Mouse (Mus musculus) embryonic facial prominence, embryonic 11.5 days (tissue): ENCODE measurements around the gene Car15. TPM values are rescaled to one million over a fixed set of nuclear protein-coding genes. Genes with fewer than 3 reads are reported as not detected.

Experiments used
- ATAC-seq: fragments of 200-750 bp; cut with Nextera tagmentation; replicated peaks from 2 replicates; pipeline ENCODE4 v1.8.0; 2017; ENCODE audit warnings: low read depth; ENCODE audit not compliant: insufficient number of reproducible peaks, low FRiP score, low TSS enrichment
- DNase-seq: peaks from one replicate; pipeline ENCODE4 v3.0.0-alpha.2; 2015; ENCODE audit warnings: low spot score
- H3K27ac ChIP-seq: fragments of 300-500 bp; sonication (generic); replicated peaks from 2 replicates; pipeline ENCODE4 v1.5.1; 2014; ENCODE audit warnings: mild to moderate bottlenecking, low read depth, low read length, control low read depth
- H3K27me3 ChIP-seq: fragments of 300-500 bp; sonication (generic); 2 replicates; pipeline ENCODE4 v1.6.1; 2014; ENCODE audit warnings: mild to moderate bottlenecking, low read length, moderate library complexity, mixed read lengths; ENCODE audit not compliant: control insufficient read depth, insufficient read depth
- H3K36me3 ChIP-seq: fragments of 300-500 bp; sonication (generic); replicated peaks from 2 replicates; pipeline ENCODE4 v1.6.1; 2014; ENCODE audit warnings: low read depth, mild to moderate bottlenecking, low read length, moderate library complexity, mixed read lengths; ENCODE audit not compliant: control insufficient read depth, insufficient read depth
- H3K4me1 ChIP-seq: fragments of 300-500 bp; sonication (generic); 2 replicates; pipeline ENCODE4 v1.6.1; 2014; ENCODE audit warnings: low read length, mixed read lengths; ENCODE audit not compliant: control insufficient read depth, insufficient read depth
- H3K4me2 ChIP-seq: fragments of 300-500 bp; sonication (generic); 2 replicates; pipeline ENCODE4 v1.6.1; 2014; ENCODE audit warnings: low read depth, mild to moderate bottlenecking, control low read depth, low read length, moderate library complexity
- H3K4me3 ChIP-seq: fragments of 300-500 bp; sonication (generic); 2 replicates; pipeline ENCODE4 v1.5.1; 2014; ENCODE audit warnings: low read depth, low read length, control low read depth
- H3K9ac ChIP-seq: fragments of 300-500 bp; sonication (generic); replicated peaks from 2 replicates; pipeline ENCODE4 v1.6.1; 2014; ENCODE audit warnings: mild to moderate bottlenecking, control low read depth, low read length
- H3K9me3 ChIP-seq: fragments of 300-500 bp; sonication (generic); replicated peaks from 2 replicates; pipeline ENCODE4 v1.6.1; 2016; ENCODE audit warnings: mild to moderate bottlenecking, low read length, inconsistent platforms, mixed read lengths; ENCODE audit not compliant: control insufficient read depth
- WGBS: fragments of 180-500 bp; shearing (Covaris S2); extraction: QIAGEN DNeasy Blood & Tissue Kit; methylation state at CpG from one replicate; pipeline ENCODE4 v1.1.7; 2014; 5-methylcytosine and 5-hydroxymethylcytosine counted together
- polyA plus RNA-seq: library from polyadenylated mRNA; unstranded; fragments of >200 nt; fragmentation: Nextera tagmentation; extraction: Ambion mirVana; gene quantifications from 2 replicates; pipeline ENCODE4 v1.2.1, GENCODE M21; 2014

Car15 gene
- polyA plus RNA-seq, 1 experiment from 2014 or later: 2.0 TPM

DNA sequence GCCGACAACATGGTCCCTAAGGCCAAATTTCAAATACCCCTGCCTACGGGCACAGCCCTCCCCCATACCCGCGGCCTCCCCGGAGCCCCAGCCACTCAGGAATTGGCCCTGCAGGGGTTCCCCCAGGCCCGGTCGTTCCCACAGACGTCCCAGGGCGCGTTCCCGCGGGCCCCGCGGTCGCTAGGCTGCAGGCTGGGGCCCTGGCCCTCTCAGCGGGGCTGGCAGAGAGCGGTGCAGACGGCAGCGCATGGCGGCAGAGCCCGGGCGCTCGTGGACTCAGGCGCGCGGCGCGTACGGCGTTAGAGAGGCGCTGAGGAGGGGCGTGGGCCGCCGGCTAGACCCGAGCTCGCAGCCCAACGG is 4.9 kb downstream of the Car15 start:
- no peaks in the 10 kb centered on the region for H3K9me3 ChIP-seq
- WGBS: under 1% methylated on average over 37 of the region's 37 CpGs
- H3K4me1 ChIP-seq: peaks cover 5% of the 10 kb centered on the region; the same call in 1 of the 2 replicates
- H3K36me3 ChIP-seq: no peaks in the 10 kb centered on the region
- H3K4me3 ChIP-seq: peak overlapping the region; percentile 60
- H3K27me3 ChIP-seq: peaks cover 54% of the 10 kb centered on the region
- peak overlapping the region; percentile 71 for H3K9ac ChIP-seq
- H3K4me2 ChIP-seq: peak overlapping the region; percentile 99
- ATAC-seq (peak; percentile 49; the same call in 1 of the 2 replicates), DNase-seq (peak; percentile 57)
- H3K27ac ChIP-seq: 0 out of 2 replicates have a peak overlapping the region, but pooled peaks have one; percentile 20

DNA sequence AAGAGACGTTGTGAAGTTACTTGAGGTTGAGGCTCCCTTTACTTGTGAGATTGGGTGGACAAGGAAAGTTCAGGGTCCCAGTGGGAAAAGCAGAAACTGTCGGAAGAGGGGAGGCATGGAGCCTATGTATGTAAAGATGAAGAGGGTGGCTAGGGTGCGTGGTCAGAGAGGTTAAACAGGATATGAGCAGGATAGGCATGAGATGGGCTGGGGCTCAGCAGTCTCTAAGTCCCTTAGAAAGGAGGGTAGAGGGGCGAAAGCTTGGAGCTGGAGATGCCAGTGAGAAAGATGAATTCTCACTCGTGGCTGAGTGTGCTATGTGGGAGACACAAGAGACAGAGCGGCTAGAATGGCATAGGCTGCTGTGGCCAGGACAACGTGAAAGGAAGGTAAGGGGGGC is 5.3 kb downstream of the Car15 start, which contains the start of gene B830017H08Rik:
B830017H08Rik (plus strand) TSS at position 301 of the 400 bp plus-strand sequence.
- H3K27ac ChIP-seq: 0 out of 2 replicates have a peak within 1 kb of the TSS, but pooled peaks have one; percentile 20
- H3K9ac ChIP-seq: peak within 1 kb of the TSS; percentile 71
- DNase-seq: no peak
- H3K4me2 ChIP-seq: peak within 1 kb of the TSS; percentile 99
- 20% methylated on average over 7 of the region's 7 CpGs for WGBS
- peaks cover 54% of the 10 kb centered on the region for H3K27me3 ChIP-seq
- H3K9me3 ChIP-seq: no peaks in the 10 kb centered on the region
- ATAC-seq: no peak
- no peaks in the 10 kb centered on the region for H3K36me3 ChIP-seq
- peaks cover 5% of the 10 kb centered on the region; the same call in 1 of the 2 replicates for H3K4me1 ChIP-seq
- peak within 1 kb of the TSS; percentile 60 for H3K4me3 ChIP-seq

DNA sequence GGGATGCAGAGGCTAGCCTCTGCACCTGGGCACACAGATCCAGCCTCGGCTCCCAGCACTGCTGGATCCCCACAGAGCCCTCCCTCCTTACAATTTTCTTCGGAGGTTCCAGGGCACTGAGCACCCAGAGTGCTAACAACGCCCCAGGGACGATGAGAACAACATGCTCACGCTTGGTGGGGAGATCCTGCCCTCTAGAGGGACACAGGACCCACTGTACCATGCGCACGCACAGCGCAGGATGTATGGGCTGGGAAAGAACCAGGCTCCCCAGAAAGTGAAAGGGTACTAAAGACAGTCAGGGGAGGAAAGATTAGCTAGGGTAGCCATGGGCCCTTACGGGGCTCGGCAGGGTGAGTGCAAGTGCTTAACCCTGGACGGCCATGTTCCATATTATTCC is 6.4 kb downstream of the Car15 start:
- Histone ChIP-seq H3K9me3 (no peaks in the 10 kb centered on the region), H3K27ac (no peak overlapping the region), H3K36me3 (no peaks in the 10 kb centered on the region), H3K27me3 (peaks cover 54% of the 10 kb centered on the region), H3K4me2 (no peak overlapping the region), H3K4me3 (no peak overlapping the region), H3K9ac (no peak overlapping the region), H3K4me1 (peaks cover 5% of the 10 kb centered on the region; the same call in 1 of the 2 replicates)
- ATAC-seq: no peak
- DNase-seq: peak; percentile 36
- WGBS: 8% methylated on average over 11 of the region's 11 CpGs

DNA sequence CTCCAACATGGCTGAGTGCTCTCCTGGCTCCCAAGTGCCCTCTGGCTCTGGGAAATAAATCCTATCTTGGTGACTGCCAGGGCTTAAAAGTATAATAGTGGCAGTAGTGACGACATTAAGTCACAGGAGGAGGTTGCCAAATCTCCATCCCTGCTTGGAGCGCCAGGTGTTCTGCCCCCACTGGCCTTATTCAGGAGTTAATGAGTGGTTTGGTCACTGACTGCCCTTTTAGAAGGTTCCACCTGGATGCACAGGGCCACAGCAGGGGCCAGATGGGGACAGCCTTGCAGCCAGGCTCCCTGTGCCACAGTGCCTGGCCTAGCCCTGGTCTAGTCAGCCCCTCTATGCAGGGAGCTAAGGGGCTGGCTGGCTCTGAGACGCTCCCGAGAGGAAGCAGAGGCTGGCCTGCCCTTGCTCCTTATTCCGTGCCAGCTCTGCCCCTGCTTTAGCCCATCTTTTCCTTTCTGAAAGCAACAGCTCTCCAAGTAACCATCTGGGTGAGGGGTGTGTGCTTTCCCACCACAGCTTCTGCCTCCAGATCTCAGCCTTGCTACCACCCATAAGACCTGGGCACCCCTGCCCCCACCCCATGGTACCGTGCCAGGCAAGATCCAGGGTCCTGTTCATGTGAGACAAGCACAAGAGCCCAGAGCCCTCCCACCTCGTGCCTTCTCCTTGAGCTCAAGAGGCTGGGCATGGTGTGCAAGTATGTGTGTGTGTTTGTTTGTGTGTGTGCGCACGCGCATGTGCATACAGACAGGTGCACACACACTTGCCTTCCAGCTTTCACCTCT is 7.6 kb downstream of the Car15 start:
- no peak for ATAC-seq
- Histone ChIP-seq H3K27me3 (peaks cover 52% of the 10 kb centered on the region), H3K4me1 (peaks cover 5% of the 10 kb centered on the region; the same call in 1 of the 2 replicates)

DNA sequence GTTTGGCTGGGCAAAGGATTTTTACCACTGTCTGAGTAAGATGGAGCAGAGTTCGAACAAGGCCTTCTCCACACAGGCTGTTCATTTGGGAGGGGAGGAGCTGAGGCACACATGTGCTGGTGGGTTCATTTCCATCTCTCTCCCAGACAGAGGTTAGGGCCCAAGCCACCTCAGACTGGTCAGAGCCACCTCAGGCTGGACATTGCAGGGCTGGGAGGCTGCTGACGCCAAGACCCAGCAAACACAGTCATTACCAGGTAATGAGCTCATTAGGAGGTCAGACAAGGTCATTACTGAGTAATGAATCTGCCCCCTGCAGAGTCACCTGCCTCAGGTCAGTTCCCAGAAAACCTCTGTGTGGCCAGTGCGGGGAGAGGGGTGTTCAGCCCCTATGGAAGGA is 9.3 kb downstream of the Car15 start:
- DNase-seq: no peak
- Histone ChIP-seq H3K9ac (no peak overlapping the region), H3K9me3 (no peaks in the 10 kb centered on the region), H3K4me1 (peaks cover 5% of the 10 kb centered on the region; the same call in 1 of the 2 replicates), H3K36me3 (no peaks in the 10 kb centered on the region), H3K27ac (no peak overlapping the region), H3K4me3 (no peak overlapping the region), H3K4me2 (no peak overlapping the region), H3K27me3 (peaks cover 37% of the 10 kb centered on the region)
- ATAC-seq: no peak
- WGBS: 50% methylated on average over 3 of the region's 3 CpGs

More for the DNA sequence above, 7.6 kb downstream of the Car15 start:
- H3K27ac ChIP-seq: no peak overlapping the region
- H3K4me3 ChIP-seq: no peak overlapping the region
- H3K36me3 ChIP-seq: no peaks in the 10 kb centered on the region
- no peak overlapping the region for H3K4me2 ChIP-seq
- H3K9ac ChIP-seq: no peak overlapping the region
- DNase-seq: no peak
- H3K9me3 ChIP-seq: no peaks in the 10 kb centered on the region
- WGBS: 56% methylated on average over 10 of the region's 10 CpGs

DNA sequence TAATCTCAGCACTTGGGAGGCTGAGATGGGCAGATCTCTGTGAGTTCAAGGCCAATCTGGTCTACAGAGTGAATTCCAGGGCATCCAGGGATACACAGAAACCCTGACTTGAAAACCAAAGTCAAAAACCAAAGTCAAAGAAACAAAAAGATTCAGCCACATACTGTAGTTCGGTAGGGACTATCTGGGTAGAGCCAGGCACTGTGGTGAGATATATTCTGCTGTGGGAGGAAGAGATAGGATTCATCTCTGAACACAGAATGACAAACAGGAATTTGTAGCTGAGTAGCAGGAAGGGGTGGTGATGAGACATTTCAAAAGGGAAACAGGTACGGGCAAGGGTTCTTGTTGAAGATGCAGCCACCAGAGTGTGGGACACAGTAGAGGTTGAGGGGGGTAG is 9.9 kb downstream of the Car15 start:
- no peaks in the 10 kb centered on the region for H3K9me3 ChIP-seq
- ATAC-seq (no peak), DNase-seq (no peak)
- H3K4me1 ChIP-seq: peaks cover 3% of the 10 kb centered on the region; the same call in 1 of the 2 replicates
- H3K4me2 ChIP-seq: no peak overlapping the region
- 78% methylated on average over 2 of the region's 2 CpGs for WGBS
- H3K9ac ChIP-seq: no peak overlapping the region
- H3K36me3 ChIP-seq: no peaks in the 10 kb centered on the region
- no peak overlapping the region for H3K27ac ChIP-seq
- peaks cover 30% of the 10 kb centered on the region for H3K27me3 ChIP-seq
- no peak overlapping the region for H3K4me3 ChIP-seq

DNA sequence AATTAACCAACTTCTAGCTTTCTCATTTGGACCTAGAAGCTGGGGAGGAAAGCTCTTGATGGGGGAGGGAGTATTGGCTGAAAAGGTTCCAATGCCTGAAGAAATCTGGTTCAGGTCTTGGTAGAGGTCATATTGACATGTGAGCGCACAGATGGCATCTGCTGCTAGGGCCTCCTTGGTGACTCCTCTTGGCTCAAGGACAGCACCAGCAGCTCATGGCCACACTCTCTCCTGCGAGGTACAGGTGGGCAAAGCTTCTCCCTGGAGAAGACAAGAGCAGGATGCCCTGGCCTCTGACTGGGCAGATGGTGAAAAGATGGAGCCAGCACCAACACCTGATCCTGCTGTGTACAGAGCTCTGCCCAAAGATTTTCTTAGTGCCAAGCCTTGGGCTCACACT is 11.7 kb downstream of the Car15 start:
- Histone ChIP-seq H3K9ac (no peak overlapping the region), H3K4me1 (no peaks in the 10 kb centered on the region), H3K27me3 (peaks cover 14% of the 10 kb centered on the region), H3K4me3 (no peak overlapping the region), H3K9me3 (no peaks in the 10 kb centered on the region), H3K36me3 (no peaks in the 10 kb centered on the region), H3K27ac (no peak overlapping the region), H3K4me2 (no peak overlapping the region)
- WGBS: 84% methylated on average over 2 of the region's 2 CpGs
- ATAC-seq (no peak), DNase-seq (no peak)

DNA sequence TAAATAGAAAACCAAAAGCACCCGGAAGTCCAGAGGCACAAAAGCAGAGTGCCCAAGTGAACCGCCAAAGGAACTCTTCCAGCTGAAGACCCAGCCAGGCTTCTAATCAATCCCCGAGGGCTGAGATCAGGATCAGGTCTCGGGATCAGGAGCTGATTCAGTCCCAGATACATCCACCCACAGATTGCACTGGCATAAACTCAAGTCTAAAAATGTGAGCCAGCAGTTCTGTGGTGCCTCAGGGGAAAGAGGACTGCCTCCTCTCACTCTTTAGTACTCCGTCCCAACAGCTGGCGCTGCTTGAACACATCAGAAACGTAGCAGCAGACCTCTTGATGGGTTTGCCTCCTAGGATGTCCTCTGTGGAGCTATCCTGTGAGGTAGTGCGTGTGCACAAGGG is 21.6 kb downstream of the Car15 start:
- no peak for ATAC-seq
- Histone ChIP-seq H3K9ac (no peak overlapping the region), H3K4me1 (peaks cover 3% of the 10 kb centered on the region; the same call in 1 of the 2 replicates), H3K27me3 (peaks cover 2% of the 10 kb centered on the region; the same call in 1 of the 2 replicates), H3K4me3 (no peak overlapping the region), H3K9me3 (no peaks in the 10 kb centered on the region), H3K27ac (no peak overlapping the region), H3K36me3 (no peaks in the 10 kb centered on the region), H3K4me2 (no peak overlapping the region)
- 78% methylated on average over 8 of the region's 8 CpGs for WGBS
- DNase-seq: no peak
